14 mouse cellular contexts compared by ENCODE assay signal in the genomic region with DNA sequence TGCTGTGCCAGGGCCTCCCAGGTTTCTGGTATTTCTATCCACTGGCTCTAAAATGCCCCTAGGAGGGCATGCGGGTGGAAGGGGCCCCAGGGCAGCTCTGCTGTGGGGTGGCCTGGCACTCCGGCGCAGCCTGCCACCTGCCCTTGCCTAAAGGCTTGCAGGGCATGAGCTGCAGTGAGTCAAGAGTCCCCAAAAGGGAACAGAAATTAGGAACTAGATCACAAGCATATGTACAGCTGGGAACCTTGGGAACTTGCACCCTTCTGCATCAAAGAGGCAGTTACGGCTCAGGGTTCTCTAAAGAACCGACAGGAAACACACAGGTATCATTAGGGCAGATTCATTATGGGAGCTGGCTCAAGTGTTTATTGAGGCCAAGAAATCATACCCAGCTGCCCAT.
"Had no signal": no experiment of that assay in that cellular context is flagged by ENCODE, and none has a peak within 500 bp of the region (broad histone marks: within the 10 kb centered on the region; RNA-seq: fewer than 3 reads in every experiment).

No protein-coding gene starts in this region.

- H3K27ac ChIP-seq: intestine, embryonic 15.5 days; kidney, embryonic 15.5 days; limb, embryonic 13.5 days; liver, embryonic 14.5 days; midbrain, embryonic 12.5 days had no signal

- H3K36me3 ChIP-seq: midbrain, embryonic 12.5 days had no signal

- ATAC-seq: intestine, embryonic 15.5 days; midbrain, embryonic 16.5 days had no signal

- H3K4me3 ChIP-seq: intestine, embryonic 15.5 days; kidney, embryonic 15.5 days; limb, embryonic 13.5 days; midbrain, embryonic 12.5 days had no signal

- H3K27me3 ChIP-seq: intestine, embryonic 15.5 days; kidney, embryonic 15.5 days; limb, embryonic 13.5 days; midbrain, embryonic 12.5 days had no signal

- DNase-seq: kidney, adult 2 months; kidney, postnatal 14 days; layer of hippocampus, postnatal 36 days; lung, adult 18-20 months; lung, postnatal 36 days; right cerebral cortex, postnatal 14 days; thymus, adult 18-20 months; thymus, postnatal 14 days had no signal
